Mouse (Mus musculus): ENCODE measurements around the gene 1700029I15Rik. TPM values are rescaled to one million over a fixed set of nuclear protein-coding genes. Genes with fewer than 3 reads are reported as not detected.

Gene 1700029I15Rik
- polyA plus RNA-seq (2015; fragmentation: Nextera tagmentation; extraction: Ambion mirVana), result 3.5 TPM in 2 replicates

GRCm38 (mm10) chr2:92381901-92382588 is at the start of gene 1700029I15Rik:
1700029I15Rik (plus strand) TSS chr2:92382538.
- Histone ChIP-seq H3K27me3 (no peaks in the 10 kb centered on the region), H3K9ac (no peak within 1 kb of the TSS), H3K4me2 (no peak within 1 kb of the TSS), H3K9me3 (no peaks in the 10 kb centered on the region), H3K4me1 (no peaks in the 10 kb centered on the region), H3K4me3 (no peak within 1 kb of the TSS), H3K27ac (no peak within 1 kb of the TSS), H3K36me3 (peaks cover 93% of the 10 kb centered on the region)
- WGBS, result 85% methylated on average over 5 of the region's 5 CpGs
- no peak for ATAC-seq (ENCODE audit: insufficient number of reproducible peaks, low FRiP score, low TSS enrichment, low read depth)

- no peaks in the 10 kb centered on the region for H3K9me3 ChIP-seq
- peaks cover 52% of the 10 kb centered on the region for H3K36me3 ChIP-seq
- ATAC-seq (ENCODE audit: insufficient number of reproducible peaks, low FRiP score, low TSS enrichment, low read depth), result no peak
- no peak overlapping the region for H3K4me2 ChIP-seq
- no peaks in the 10 kb centered on the region for H3K27me3 ChIP-seq
- H3K4me1 ChIP-seq, result no peaks in the 10 kb centered on the region
- no peak overlapping the region for H3K4me3 ChIP-seq
- H3K27ac ChIP-seq, result no peak overlapping the region
- H3K9ac ChIP-seq, result no peak overlapping the region
These were observed 39.9 kb upstream of the 1700029I15Rik start for GRCm38 (mm10) chr2:92342418-92342817.

- Histone ChIP-seq H3K4me1 (no peaks in the 10 kb centered on the region), H3K27me3 (no peaks in the 10 kb centered on the region), H3K36me3 (peaks cover 74% of the 10 kb centered on the region), H3K4me2 (no peak overlapping the region), H3K9me3 (no peaks in the 10 kb centered on the region), H3K9ac (no peak overlapping the region), H3K27ac (no peak overlapping the region), H3K4me3 (no peak overlapping the region)
- WGBS, result 88% methylated on average over 2 of the region's 2 CpGs
- no peak for ATAC-seq (ENCODE audit: insufficient number of reproducible peaks, low FRiP score, low TSS enrichment, low read depth)
These were observed 35.1 kb upstream of the 1700029I15Rik start for GRCm38 (mm10) chr2:92347191-92347590.

DNA sequence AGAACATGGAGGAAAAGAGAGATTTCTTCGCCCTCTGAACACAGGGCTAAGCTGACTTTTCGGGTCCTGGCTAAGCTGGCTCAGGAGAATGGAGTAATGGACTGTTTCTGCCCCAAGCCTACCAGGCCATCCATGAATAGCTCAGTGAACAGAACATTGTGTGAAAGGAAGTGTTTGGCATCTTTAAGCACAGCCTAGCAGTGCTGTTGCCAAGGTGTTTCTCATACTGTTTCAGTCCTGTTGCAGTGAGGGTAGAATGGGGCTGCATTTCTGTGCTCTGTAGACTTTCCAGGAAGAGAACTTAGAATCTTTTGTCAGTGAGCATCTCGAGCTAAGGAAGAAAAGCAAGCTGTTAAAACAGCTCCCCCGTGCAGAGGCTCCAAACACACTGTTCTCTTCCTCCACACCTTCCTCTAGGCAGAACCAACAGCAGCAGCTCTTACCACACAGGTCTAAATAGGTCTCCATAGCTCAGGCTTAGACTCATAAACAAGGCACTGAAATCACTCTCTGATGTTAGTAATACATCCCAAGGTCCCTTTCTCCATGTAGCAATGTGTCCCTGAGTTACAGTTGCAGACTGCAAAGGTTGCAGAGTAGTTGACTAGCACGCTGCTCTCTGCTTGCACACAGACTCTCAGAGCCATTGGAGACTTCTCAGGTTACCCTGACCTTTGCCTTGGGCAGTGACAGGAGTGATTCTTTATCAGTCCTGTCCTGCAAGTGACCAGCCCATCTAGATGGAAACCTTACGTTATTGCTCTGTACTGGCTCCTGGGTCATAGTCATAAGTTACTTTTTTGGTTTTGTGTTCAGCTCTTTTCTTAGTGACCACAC is 32.5 kb upstream of the 1700029I15Rik start:
- H3K4me3 ChIP-seq, result no peak overlapping the region
- H3K27me3 ChIP-seq, result no peaks in the 10 kb centered on the region
- WGBS, result 52% methylated on average over 6 of the region's 6 CpGs
- H3K9me3 ChIP-seq, result no peaks in the 10 kb centered on the region
- H3K9ac ChIP-seq, result no peak overlapping the region
- no peak overlapping the region for H3K27ac ChIP-seq
- H3K4me2 ChIP-seq, result no peak overlapping the region
- H3K36me3 ChIP-seq, result peaks cover 86% of the 10 kb centered on the region
- no peaks in the 10 kb centered on the region for H3K4me1 ChIP-seq
- ATAC-seq (ENCODE audit: insufficient number of reproducible peaks, low FRiP score, low TSS enrichment, low read depth), result no peak

DNA sequence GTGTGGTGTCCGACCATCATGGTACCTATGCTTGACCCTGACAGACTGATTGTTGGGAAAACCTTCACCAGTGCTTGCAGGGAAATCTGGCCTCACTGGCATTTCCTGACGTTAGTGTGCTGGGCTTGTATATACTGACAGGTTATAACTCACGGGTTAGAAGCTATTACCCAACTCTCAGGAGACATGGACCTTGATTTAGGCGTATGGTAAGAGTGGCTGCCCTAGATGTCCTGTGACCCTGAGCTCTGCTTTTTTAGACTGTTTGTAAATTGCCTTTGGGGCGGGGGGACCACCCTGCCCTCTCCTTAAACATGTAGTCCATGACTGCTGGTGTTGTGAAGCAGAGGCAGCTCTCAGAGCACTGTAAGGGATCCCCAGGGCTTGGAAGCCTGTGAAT is 31.7 kb upstream of the 1700029I15Rik start:
- Histone ChIP-seq H3K27me3 (no peaks in the 10 kb centered on the region), H3K36me3 (peaks cover 83% of the 10 kb centered on the region), H3K4me1 (no peaks in the 10 kb centered on the region), H3K27ac (no peak overlapping the region), H3K4me3 (no peak overlapping the region), H3K9ac (no peak overlapping the region), H3K9me3 (no peaks in the 10 kb centered on the region), H3K4me2 (no peak overlapping the region)
- no peak for ATAC-seq (ENCODE audit: insufficient number of reproducible peaks, low FRiP score, low TSS enrichment, low read depth)
- 46% methylated on average over 5 of the region's 5 CpGs for WGBS

GRCm38 (mm10) chr2:92353402-92353801 is 28.9 kb upstream of the 1700029I15Rik start:
- no peak for ATAC-seq (ENCODE audit: insufficient number of reproducible peaks, low FRiP score, low TSS enrichment, low read depth)

GRCm38 (mm10) chr2:92354224-92354623 is 28.1 kb upstream of the 1700029I15Rik start:
- no peak overlapping the region for H3K4me3 ChIP-seq
- WGBS, result 45% methylated on average over 6 of the region's 6 CpGs
- peaks cover 87% of the 10 kb centered on the region for H3K36me3 ChIP-seq

More at GRCm38 (mm10) chr2:92353402-92353801, 28.9 kb upstream of the 1700029I15Rik start:
- Histone ChIP-seq H3K4me2 (no peak overlapping the region), H3K27ac (no peak overlapping the region), H3K36me3 (peaks cover 87% of the 10 kb centered on the region), H3K9me3 (no peaks in the 10 kb centered on the region), H3K4me3 (no peak overlapping the region), H3K9ac (no peak overlapping the region), H3K27me3 (no peaks in the 10 kb centered on the region), H3K4me1 (no peaks in the 10 kb centered on the region)
- 76% methylated on average over 5 of the region's 5 CpGs for WGBS

GRCm38 (mm10) chr2:92359301-92359700 is 23.0 kb upstream of the 1700029I15Rik start:
- 86% methylated on average over 2 of the region's 2 CpGs for WGBS
- Histone ChIP-seq H3K9me3 (no peaks in the 10 kb centered on the region), H3K36me3 (peaks cover 75% of the 10 kb centered on the region), H3K4me3 (no peak overlapping the region), H3K4me2 (no peak overlapping the region), H3K27ac (no peak overlapping the region), H3K4me1 (0 out of 2 replicates have a peak, but pooled peaks cover 2% of the 10 kb centered on the region), H3K9ac (no peak overlapping the region), H3K27me3 (no peaks in the 10 kb centered on the region)
- ATAC-seq (ENCODE audit: insufficient number of reproducible peaks, low FRiP score, low TSS enrichment, low read depth), result no peak

More at GRCm38 (mm10) chr2:92354224-92354623, 28.1 kb upstream of the 1700029I15Rik start:
- H3K9me3 ChIP-seq, result no peaks in the 10 kb centered on the region
- no peaks in the 10 kb centered on the region for H3K27me3 ChIP-seq
- no peak overlapping the region for H3K9ac ChIP-seq
- H3K4me1 ChIP-seq, result no peaks in the 10 kb centered on the region
- H3K27ac ChIP-seq, result no peak overlapping the region
- ATAC-seq (ENCODE audit: insufficient number of reproducible peaks, low FRiP score, low TSS enrichment, low read depth), result no peak
- no peak overlapping the region for H3K4me2 ChIP-seq

GRCm38 (mm10) chr2:92360186-92360823 is 22.0 kb upstream of the 1700029I15Rik start:
- Histone ChIP-seq H3K9ac (no peak overlapping the region), H3K4me2 (no peak overlapping the region), H3K4me3 (no peak overlapping the region), H3K27me3 (no peaks in the 10 kb centered on the region), H3K9me3 (no peaks in the 10 kb centered on the region), H3K4me1 (0 out of 2 replicates have a peak, but pooled peaks cover 2% of the 10 kb centered on the region), H3K36me3 (peaks cover 78% of the 10 kb centered on the region), H3K27ac (0 out of 2 replicates have a peak overlapping the region, but pooled peaks have one; percentile 11)
- no peak for ATAC-seq (ENCODE audit: insufficient number of reproducible peaks, low FRiP score, low TSS enrichment, low read depth)
- WGBS, result 69% methylated on average over 25 of the region's 25 CpGs

GRCm38 (mm10) chr2:92360893-92361292 is 21.4 kb upstream of the 1700029I15Rik start:
- no peaks in the 10 kb centered on the region for H3K27me3 ChIP-seq
- no peak for ATAC-seq (ENCODE audit: insufficient number of reproducible peaks, low FRiP score, low TSS enrichment, low read depth)
- H3K4me3 ChIP-seq, result no peak overlapping the region
- no peak overlapping the region for H3K9ac ChIP-seq
- H3K4me2 ChIP-seq, result no peak overlapping the region
- H3K27ac ChIP-seq, result 0 out of 2 replicates have a peak overlapping the region, but pooled peaks have one; percentile 11
- no peaks in the 10 kb centered on the region for H3K9me3 ChIP-seq
- 0 out of 2 replicates have a peak, but pooled peaks cover 2% of the 10 kb centered on the region for H3K4me1 ChIP-seq
- 24% methylated on average over 12 of the region's 12 CpGs for WGBS
- H3K36me3 ChIP-seq, result peaks cover 75% of the 10 kb centered on the region

DNA sequence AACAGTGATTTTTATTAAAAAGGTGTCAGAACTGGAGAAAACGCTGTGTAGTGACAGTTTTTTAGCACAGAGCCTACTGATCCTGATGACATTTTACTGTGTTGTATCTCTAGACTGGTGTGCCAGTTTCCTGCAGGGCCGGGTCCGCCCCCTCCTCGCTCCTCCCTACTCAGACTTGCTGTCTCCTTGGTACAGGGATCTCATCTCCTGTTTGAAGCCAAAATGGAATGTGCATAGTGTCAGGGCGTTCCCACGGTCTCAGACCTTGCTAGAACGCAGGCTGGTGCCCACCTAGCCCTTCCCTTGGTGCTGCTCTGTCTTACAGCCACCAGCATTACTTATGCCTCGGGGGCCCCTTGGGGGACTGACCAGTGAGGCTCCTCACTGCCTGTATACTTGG is 20.5 kb upstream of the 1700029I15Rik start:
- ATAC-seq (ENCODE audit: insufficient number of reproducible peaks, low FRiP score, low TSS enrichment, low read depth), result no peak
- no peaks in the 10 kb centered on the region for H3K27me3 ChIP-seq
- no peak overlapping the region for H3K27ac ChIP-seq
- 77% methylated on average over 8 of the region's 8 CpGs for whole genome bisulfite sequencing
- H3K9ac ChIP-seq, result no peak overlapping the region
- H3K9me3 ChIP-seq, result no peaks in the 10 kb centered on the region
- no peak overlapping the region for H3K4me3 ChIP-seq
- 0 out of 2 replicates have a peak, but pooled peaks cover 2% of the 10 kb centered on the region for H3K4me1 ChIP-seq
- peaks cover 76% of the 10 kb centered on the region for H3K36me3 ChIP-seq
- no peak overlapping the region for H3K4me2 ChIP-seq
